Mouse (Mus musculus) neural tube, embryonic 11.5 days (tissue): ENCODE results near the gene Cnksr3. TPM values are rescaled to one million over a fixed set of nuclear protein-coding genes. Genes with fewer than 3 reads are reported as not detected.

Experiments used
- ATAC-seq: fragments of 200-750 bp; cut with Nextera tagmentation; 2 replicates; pipeline ENCODE4 v1.8.0; 2017; ENCODE audit warnings: moderate number of reproducible peaks, mild to moderate bottlenecking, moderate TSS enrichment, moderate library complexity; ENCODE audit not compliant: insufficient read depth, low FRiP score, low TSS enrichment
- DNase-seq: peaks from one replicate; pipeline ENCODE4 v3.0.0-alpha.2; 2015; ENCODE audit warnings: low spot score
- H3K27ac ChIP-seq: fragments of 300-500 bp; sonication (generic); 2 replicates; pipeline ENCODE4 v1.5.1; 2014; ENCODE audit warnings: low read depth, mild to moderate bottlenecking, low read length
- H3K27me3 ChIP-seq: fragments of 300-500 bp; sonication (generic); 2 replicates; pipeline ENCODE4 v1.6.1; 2014; ENCODE audit warnings: mild to moderate bottlenecking, low read length, mixed read lengths; ENCODE audit not compliant: control insufficient read depth, insufficient read depth
- H3K36me3 ChIP-seq: fragments of 300-500 bp; sonication (generic); 2 replicates; pipeline ENCODE4 v1.6.1; 2014; ENCODE audit warnings: mild to moderate bottlenecking, low read length, moderate library complexity, mixed read lengths; ENCODE audit not compliant: control insufficient read depth, insufficient read depth
- H3K4me1 ChIP-seq: fragments of 300-500 bp; sonication (generic); 2 replicates; pipeline ENCODE4 v1.6.1; 2014; ENCODE audit warnings: low read length, mixed read lengths; ENCODE audit not compliant: control insufficient read depth, insufficient read depth
- H3K4me2 ChIP-seq: fragments of 300-500 bp; sonication (generic); 2 replicates; pipeline ENCODE4 v1.6.1; 2014; ENCODE audit warnings: low read depth, mild to moderate bottlenecking, moderate library complexity
- H3K4me3 ChIP-seq: fragments of 300-500 bp; sonication (generic); 2 replicates; pipeline ENCODE4 v1.5.1; 2014; ENCODE audit warnings: low read depth, low read length
- H3K9ac ChIP-seq: fragments of 300-500 bp; sonication (generic); 2 replicates; pipeline ENCODE4 v1.6.1; 2014; ENCODE audit warnings: mild to moderate bottlenecking, low read length
- H3K9me3 ChIP-seq: fragments of 300-500 bp; sonication (generic); 2 replicates; pipeline ENCODE4 v1.6.1; 2016; ENCODE audit warnings: low read length; ENCODE audit not compliant: control insufficient read depth
- WGBS: fragments of 180-500 bp; shearing (Covaris S2); extraction: QIAGEN DNeasy Blood & Tissue Kit; methylation state at CpG from one replicate; pipeline ENCODE4 v1.1.7; 2014; 5-methylcytosine and 5-hydroxymethylcytosine counted together
- polyA plus RNA-seq: library from polyadenylated mRNA; unstranded; fragments of >200 nt; fragmentation: Nextera tagmentation; extraction: Ambion mirVana; gene quantifications from 2 replicates; pipeline ENCODE4 v1.2.1, GENCODE M21; 2014

Gene Cnksr3
- polyA plus RNA-seq, 1 experiment from 2014 or later = 8.1 TPM

- Histone ChIP-seq H3K4me2 (peak overlapping the region; percentile 78), H3K4me1 (peaks cover 2% of the 10 kb centered on the region; the same call in 1 of the 2 replicates), H3K27me3 (no peaks in the 10 kb centered on the region), H3K27ac (no peak overlapping the region), H3K9ac (peak overlapping the region; percentile 65; the same call in 1 of the 2 replicates), H3K9me3 (no peaks in the 10 kb centered on the region), H3K4me3 (peak overlapping the region; percentile 71), H3K36me3 (no peaks in the 10 kb centered on the region)
- WGBS = 24% methylated on average over 10 of the region's 10 CpGs
- DNase-seq (no peak), ATAC-seq (peak; percentile 26)
Observed at GRCm38 (mm10) chr10:7212537-7212936, 500 bp upstream of the Cnksr3 start.

GRCm38 (mm10) chr10:7210991-7211695, 894 bp downstream of the Cnksr3 start:
- WGBS = under 1% methylated on average over 41 of the region's 41 CpGs
- Histone ChIP-seq H3K4me2 (peak overlapping the region; percentile 78), H3K4me3 (peak overlapping the region; percentile 71), H3K27me3 (no peaks in the 10 kb centered on the region), H3K36me3 (no peaks in the 10 kb centered on the region), H3K27ac (no peak overlapping the region), H3K9me3 (no peaks in the 10 kb centered on the region), H3K9ac (peak overlapping the region; percentile 65), H3K4me1 (peaks cover 2% of the 10 kb centered on the region; the same call in 1 of the 2 replicates)
- ATAC-seq = peak; percentile 87
- peak; percentile 85 for DNase-seq

GRCm38 (mm10) chr10:7209691-7210455, 2.2 kb downstream of the Cnksr3 start:
- 70% methylated on average over 5 of the region's 5 CpGs for WGBS
- ATAC-seq (no peak), DNase-seq (no peak)
- H3K27me3 ChIP-seq = no peaks in the 10 kb centered on the region
- peak overlapping the region; percentile 78 for H3K4me2 ChIP-seq
- H3K36me3 ChIP-seq = no peaks in the 10 kb centered on the region
- no peak overlapping the region for H3K27ac ChIP-seq
- H3K9ac ChIP-seq = no peak overlapping the region
- H3K9me3 ChIP-seq = no peaks in the 10 kb centered on the region
- peak overlapping the region; percentile 71 for H3K4me3 ChIP-seq
- H3K4me1 ChIP-seq = peaks cover 2% of the 10 kb centered on the region; the same call in 1 of the 2 replicates

GRCm38 (mm10) chr10:7208859-7209441, 3.1 kb downstream of the Cnksr3 start:
- Histone ChIP-seq H3K4me1 (peaks cover 2% of the 10 kb centered on the region; the same call in 1 of the 2 replicates), H3K27me3 (no peaks in the 10 kb centered on the region), H3K4me2 (no peak overlapping the region), H3K27ac (no peak overlapping the region), H3K4me3 (no peak overlapping the region), H3K9ac (no peak overlapping the region), H3K36me3 (no peaks in the 10 kb centered on the region), H3K9me3 (no peaks in the 10 kb centered on the region)
- ATAC-seq (no peak), DNase-seq (no peak)
- WGBS = 80% methylated on average over 10 of the region's 10 CpGs

- WGBS = 63% methylated on average over 11 of the region's 11 CpGs
Observed at GRCm38 (mm10) chr10:7207301-7207700, 4.7 kb downstream of the Cnksr3 start.

GRCm38 (mm10) chr10:7206571-7206970, 5.5 kb downstream of the Cnksr3 start:
- no peak overlapping the region for H3K27ac ChIP-seq
- H3K4me1 ChIP-seq = no peaks in the 10 kb centered on the region; the same call in 1 of the 2 replicates
- no peaks in the 10 kb centered on the region for H3K9me3 ChIP-seq
- no peak overlapping the region for H3K4me2 ChIP-seq
- H3K4me3 ChIP-seq = no peak overlapping the region
- no peak for ATAC-seq
- 67% methylated on average over 7 of the region's 7 CpGs for WGBS
- no peaks in the 10 kb centered on the region for H3K36me3 ChIP-seq
- no peak for DNase-seq
- H3K9ac ChIP-seq = no peak overlapping the region
- no peaks in the 10 kb centered on the region for H3K27me3 ChIP-seq

More at GRCm38 (mm10) chr10:7207301-7207700, 4.7 kb downstream of the Cnksr3 start:
- Histone ChIP-seq H3K4me3 (no peak overlapping the region), H3K27me3 (no peaks in the 10 kb centered on the region), H3K9ac (no peak overlapping the region), H3K27ac (no peak overlapping the region), H3K9me3 (no peaks in the 10 kb centered on the region), H3K36me3 (no peaks in the 10 kb centered on the region), H3K4me1 (no peaks in the 10 kb centered on the region; the same call in 1 of the 2 replicates), H3K4me2 (no peak overlapping the region)
- DNase-seq = no peak
- ATAC-seq = no peak

- Histone ChIP-seq H3K9me3 (no peaks in the 10 kb centered on the region), H3K36me3 (no peaks in the 10 kb centered on the region), H3K4me3 (no peak overlapping the region), H3K27me3 (no peaks in the 10 kb centered on the region), H3K4me1 (no peaks in the 10 kb centered on the region; the same call in 1 of the 2 replicates), H3K9ac (no peak overlapping the region), H3K27ac (no peak overlapping the region), H3K4me2 (no peak overlapping the region)
- WGBS = 79% methylated on average over 3 of the region's 3 CpGs
- ATAC-seq (no peak), DNase-seq (no peak)
Observed at GRCm38 (mm10) chr10:7205576-7205975, 6.5 kb downstream of the Cnksr3 start.

- no peak for ATAC-seq
- H3K36me3 ChIP-seq = no peaks in the 10 kb centered on the region
- DNase-seq = no peak
Observed at GRCm38 (mm10) chr10:7204953-7205352, 7.1 kb downstream of the Cnksr3 start.

More at GRCm38 (mm10) chr10:7204953-7205352, 7.1 kb downstream of the Cnksr3 start:
- Histone ChIP-seq H3K4me2 (no peak overlapping the region), H3K27ac (no peak overlapping the region), H3K4me3 (no peak overlapping the region), H3K9ac (no peak overlapping the region), H3K27me3 (no peaks in the 10 kb centered on the region), H3K4me1 (no peaks in the 10 kb centered on the region; the same call in 1 of the 2 replicates), H3K9me3 (no peaks in the 10 kb centered on the region)
- WGBS = 85% methylated on average over 3 of the region's 3 CpGs
